Mouse (Mus musculus) urinary bladder, adult 2 months (tissue): ENCODE results near the gene Prex1. TPM values are rescaled to one million over a fixed set of nuclear protein-coding genes. Genes with fewer than 3 reads are reported as not detected.

Experiments used
- DNase-seq: peaks from one replicate; pipeline ENCODE4 v3.0.0; 2022; ENCODE audit warnings: low spot score
- polyA plus RNA-seq: library from polyadenylated mRNA; depleted of rRNA; stranded (reverse); fragments of >200 nt; gene quantifications from 2 replicates; pipeline ENCODE4 v1.2.3, GENCODE M21; 2012

The Prex1 gene
- polyA plus RNA-seq, 1 experiment = 7.5 TPM

- no peak for DNase-seq
Observed at GRCm38 (mm10) chr2:166662595-166663160, 51.0 kb downstream of the Prex1 start.

- DNase-seq = no peak
Observed at GRCm38 (mm10) chr2:166661971-166662370, 51.7 kb downstream of the Prex1 start.

GRCm38 (mm10) chr2:166661498-166661897, 52.1 kb downstream of the Prex1 start:
- no peak for DNase-seq

GRCm38 (mm10) chr2:166658380-166658779, 55.3 kb downstream of the Prex1 start:
- DNase-seq = no peak

GRCm38 (mm10) chr2:166657451-166658011, 56.1 kb downstream of the Prex1 start:
- no peak for DNase-seq

GRCm38 (mm10) chr2:166656630-166657029, 57.0 kb downstream of the Prex1 start:
- no peak for DNase-seq

GRCm38 (mm10) chr2:166655727-166656520, 57.7 kb downstream of the Prex1 start:
- DNase-seq = no peak

GRCm38 (mm10) chr2:166655308-166655707, 58.3 kb downstream of the Prex1 start:
- no peak for DNase-seq

GRCm38 (mm10) chr2:166654875-166655274, 58.8 kb downstream of the Prex1 start:
- no peak for DNase-seq

- DNase-seq = no peak
Observed at GRCm38 (mm10) chr2:166653564-166653963, 60.1 kb downstream of the Prex1 start.

- no peak for DNase-seq
Observed at GRCm38 (mm10) chr2:166652672-166653071, 61.0 kb downstream of the Prex1 start.

GRCm38 (mm10) chr2:166651317-166652030, 62.2 kb downstream of the Prex1 start:
- DNase-seq = no peak

- DNase-seq = no peak
Observed at GRCm38 (mm10) chr2:166650414-166650813, 63.2 kb downstream of the Prex1 start.

- DNase-seq = no peak
Observed at GRCm38 (mm10) chr2:166647242-166647641, 66.4 kb downstream of the Prex1 start.

- DNase-seq = no peak
Observed at GRCm38 (mm10) chr2:166646434-166647088, 67.1 kb downstream of the Prex1 start.

- DNase-seq = no peak
Observed at GRCm38 (mm10) chr2:166644816-166645215, 68.8 kb downstream of the Prex1 start.

GRCm38 (mm10) chr2:166642581-166642987, 71.0 kb downstream of the Prex1 start:
- no peak for DNase-seq

- DNase-seq = no peak
Observed at GRCm38 (mm10) chr2:166639750-166640149, 73.9 kb downstream of the Prex1 start.

- no peak for DNase-seq
Observed at GRCm38 (mm10) chr2:166638947-166639641, 74.5 kb downstream of the Prex1 start.

GRCm38 (mm10) chr2:166638079-166638800, 75.4 kb downstream of the Prex1 start:
- no peak for DNase-seq

- DNase-seq = no peak
Observed at GRCm38 (mm10) chr2:166637673-166637990, 76.0 kb downstream of the Prex1 start.
